Mouse (Mus musculus) embryonic facial prominence, embryonic 15.5 days (tissue): ENCODE measurements around the gene Rpa1. TPM values are rescaled to one million over a fixed set of nuclear protein-coding genes. Genes with fewer than 3 reads are reported as not detected.
"Not testable (repeated sequence)": the region's sequence is repeated elsewhere in the genome, so short reads cannot be mapped to it uniquely, and the experiment has no call there.

Source experiments
- ATAC-seq: fragments of 200-750 bp; cut with Nextera tagmentation; 2 replicates; pipeline ENCODE4 v1.8.0; 2017; ENCODE audit warnings: low read depth, moderate TSS enrichment; ENCODE audit not compliant: insufficient number of reproducible peaks, low FRiP score, low TSS enrichment
- H3K27ac ChIP-seq: fragments of 300-500 bp; sonication (generic); replicated peaks from 2 replicates; pipeline ENCODE4 v1.5.1; 2015; ENCODE audit warnings: mild to moderate bottlenecking, inconsistent platforms
- H3K27me3 ChIP-seq: fragments of 300-500 bp; sonication (generic); 2 replicates; pipeline ENCODE4 v1.6.1; 2015; ENCODE audit warnings: inconsistent platforms
- H3K36me3 ChIP-seq: fragments of 300-500 bp; sonication (generic); 2 replicates; pipeline ENCODE4 v1.6.1; 2015; ENCODE audit warnings: mild to moderate bottlenecking, inconsistent platforms
- H3K4me1 ChIP-seq: fragments of 300-500 bp; sonication (generic); 2 replicates; pipeline ENCODE4 v1.6.1; 2015; ENCODE audit warnings: inconsistent platforms
- H3K4me2 ChIP-seq: fragments of 300-500 bp; sonication (generic); replicated peaks from 2 replicates; pipeline ENCODE4 v1.6.1; 2015; ENCODE audit warnings: mild to moderate bottlenecking, inconsistent platforms
- H3K4me3 ChIP-seq: fragments of 300-500 bp; sonication (generic); replicated peaks from 2 replicates; pipeline ENCODE4 v1.5.1; 2015; ENCODE audit warnings: mild to moderate bottlenecking, inconsistent platforms
- H3K9ac ChIP-seq: fragments of 300-500 bp; sonication (generic); 2 replicates; pipeline ENCODE4 v1.6.1; 2015; ENCODE audit warnings: inconsistent platforms
- H3K9me3 ChIP-seq: fragments of 300-500 bp; sonication (generic); replicated peaks from 2 replicates; pipeline ENCODE4 v1.6.1; 2016; ENCODE audit warnings: inconsistent platforms
- WGBS: fragments of 180-500 bp; shearing (Covaris S2); methylation state at CpG from one replicate; pipeline ENCODE4 v1.1.7; 2015; 5-methylcytosine and 5-hydroxymethylcytosine counted together
- polyA plus RNA-seq: library from polyadenylated mRNA; unstranded; fragments of >200 nt; fragmentation: Nextera tagmentation; extraction: Ambion mirVana; gene quantifications from 2 replicates; pipeline ENCODE4 v1.2.1, GENCODE M21; 2015

Gene Rpa1
- polyA plus RNA-seq, 1 experiment from 2014 or later, result 96.4 TPM

DNA sequence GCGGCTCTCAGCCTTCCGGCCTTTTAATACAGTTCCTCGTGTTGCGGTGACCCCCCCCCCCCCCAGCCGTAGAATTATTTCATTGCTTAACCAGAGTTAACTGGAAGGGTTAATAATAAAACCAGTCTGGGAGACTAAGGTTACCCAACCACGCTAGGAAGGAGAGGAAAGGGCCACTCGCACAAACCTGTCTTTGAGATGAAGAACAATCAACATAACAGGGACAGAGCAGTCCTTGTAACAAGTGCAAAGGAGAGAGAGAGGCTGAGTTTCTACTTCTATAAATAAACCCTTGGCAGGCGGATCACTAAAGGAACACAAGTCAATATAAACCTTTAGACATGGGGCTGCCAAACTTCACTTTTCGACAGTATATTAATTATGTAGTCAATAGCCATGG lies 50.5 kb downstream of the Rpa1 start:
- ATAC-seq, result no peak
- Histone ChIP-seq H3K4me2 (no peak overlapping the region), H3K9ac (no peak overlapping the region), H3K27ac (no peak overlapping the region), H3K4me1 (peaks cover 10% of the 10 kb centered on the region; the same call in 1 of the 2 replicates), H3K4me3 (no peak overlapping the region), H3K9me3 (no peaks in the 10 kb centered on the region), H3K27me3 (peaks cover 14% of the 10 kb centered on the region), H3K36me3 (peaks cover 30% of the 10 kb centered on the region)
- WGBS, result 75% methylated on average over 9 of the region's 9 CpGs

DNA sequence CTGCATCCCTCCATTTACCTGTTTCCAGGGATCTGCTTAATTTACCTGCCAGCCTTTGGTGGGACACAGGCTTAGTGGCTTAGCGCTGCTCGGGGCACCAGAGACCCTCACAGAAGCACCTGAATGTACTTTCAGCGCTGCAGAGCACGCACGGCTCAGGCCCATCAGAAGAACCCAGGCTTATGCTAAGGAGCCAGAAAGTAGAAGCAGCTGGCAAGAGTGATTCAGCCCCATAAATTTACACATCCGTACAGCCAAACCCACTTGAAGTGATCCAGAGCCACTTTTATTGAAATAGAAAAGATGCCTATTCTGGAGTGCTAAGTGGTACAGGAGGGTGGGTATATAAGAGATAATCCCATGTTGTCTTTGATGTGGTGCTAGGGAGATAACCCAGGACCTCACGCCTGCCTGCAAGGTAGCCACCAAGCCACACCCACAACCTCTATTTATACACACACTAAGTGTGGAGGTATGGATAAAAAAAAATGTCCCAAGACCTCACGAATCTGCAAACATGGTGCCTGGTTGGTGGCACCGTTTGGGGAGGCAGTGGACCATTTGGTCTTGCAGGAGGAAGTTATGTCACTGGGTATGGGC lies 51.6 kb downstream of the Rpa1 start:
- Histone ChIP-seq H3K4me3 (no peak overlapping the region), H3K36me3 (peaks cover 19% of the 10 kb centered on the region), H3K4me1 (peaks cover 20% of the 10 kb centered on the region), H3K9me3 (no peaks in the 10 kb centered on the region), H3K27ac (no peak overlapping the region), H3K4me2 (no peak overlapping the region), H3K9ac (no peak overlapping the region), H3K27me3 (peaks cover 19% of the 10 kb centered on the region)
- no peak for ATAC-seq
- 76% methylated on average over 9 of the region's 9 CpGs for WGBS

DNA sequence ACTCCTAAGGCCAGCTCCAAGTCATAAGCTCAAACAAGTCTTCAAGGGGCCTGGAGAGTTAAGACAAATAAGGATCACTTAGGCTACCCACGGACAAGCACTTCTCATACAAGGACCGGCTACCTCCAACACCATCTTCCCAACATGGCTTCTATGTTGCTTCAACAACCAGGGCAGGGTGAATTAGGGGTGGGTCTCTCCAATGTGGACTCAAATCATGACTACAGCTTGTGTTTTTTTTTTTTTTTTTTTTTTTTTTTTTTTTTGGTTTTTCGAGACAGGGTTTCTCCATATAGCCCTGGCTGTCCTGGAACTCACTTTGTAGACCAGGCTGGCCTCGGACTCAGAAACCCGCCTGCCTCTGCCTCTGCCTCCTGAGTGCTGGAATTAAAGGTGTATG lies 52.6 kb downstream of the Rpa1 start:
- H3K4me2 ChIP-seq, H3K36me3 ChIP-seq, ATAC-seq, H3K27ac ChIP-seq, H3K9me3 ChIP-seq, H3K4me3 ChIP-seq, H3K9ac ChIP-seq: not testable (repeated sequence)
- Histone ChIP-seq H3K4me1 (peaks cover 27% of the 10 kb centered on the region), H3K27me3 (peaks cover 19% of the 10 kb centered on the region)
- 87% methylated on average over 5 of the region's 5 CpGs for WGBS

DNA sequence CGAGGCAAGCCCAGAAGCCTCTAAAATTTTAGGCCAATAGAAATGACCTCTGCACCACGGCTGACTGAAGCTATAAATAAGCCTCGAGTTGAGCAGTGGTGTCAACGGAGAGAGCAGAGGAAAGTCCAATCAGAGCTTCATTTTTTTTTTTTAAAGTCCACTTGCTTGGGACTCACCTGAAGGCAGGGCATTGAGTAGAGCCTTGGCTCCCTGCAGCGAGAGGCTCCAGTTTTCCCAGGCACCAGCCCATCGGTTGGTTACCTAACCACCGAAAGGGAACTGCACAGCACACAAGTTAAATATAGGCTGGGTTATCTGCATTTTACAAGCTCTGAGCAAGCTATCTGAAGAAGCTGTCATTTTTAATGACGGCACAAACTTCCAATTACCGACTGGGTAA lies 53.3 kb downstream of the Rpa1 start:
- peaks cover 5% of the 10 kb centered on the region for H3K36me3 ChIP-seq
- no peaks in the 10 kb centered on the region for H3K9me3 ChIP-seq
- H3K4me1 ChIP-seq, result peaks cover 29% of the 10 kb centered on the region
- H3K4me2 ChIP-seq, result no peak overlapping the region
- H3K4me3 ChIP-seq, result no peak overlapping the region
- H3K27me3 ChIP-seq, result peaks cover 19% of the 10 kb centered on the region
- H3K27ac ChIP-seq, result no peak overlapping the region
- no peak for ATAC-seq
- WGBS, result 62% methylated on average over 9 of the region's 9 CpGs
- H3K9ac ChIP-seq, result no peak overlapping the region

DNA sequence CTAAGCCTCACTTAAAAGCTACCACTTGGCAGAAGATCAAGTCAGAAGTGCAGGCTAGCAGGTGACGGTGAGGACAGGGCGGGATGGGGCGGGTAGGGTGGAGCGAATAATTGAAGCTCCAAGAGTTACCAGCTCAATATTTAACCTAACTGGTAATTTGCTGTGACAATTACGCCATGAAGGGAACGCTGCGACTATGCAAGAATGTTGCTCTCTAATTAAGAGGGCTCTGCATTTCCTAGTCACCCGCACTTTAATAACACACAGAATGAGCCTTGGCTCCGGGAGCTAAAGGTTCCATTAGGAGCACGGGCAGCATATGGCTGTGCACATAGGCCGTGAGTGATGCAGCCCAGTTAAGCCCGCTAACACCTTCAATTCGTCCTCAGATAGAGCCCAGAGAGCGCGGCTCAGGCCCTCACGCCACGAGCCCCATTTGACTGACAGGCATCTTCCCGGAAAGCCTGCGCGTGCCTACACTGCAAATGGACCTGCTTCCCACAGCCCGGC lies 54.2 kb downstream of the Rpa1 start:
- Histone ChIP-seq H3K4me1 (peaks cover 39% of the 10 kb centered on the region), H3K4me3 (no peak overlapping the region), H3K9me3 (no peaks in the 10 kb centered on the region), H3K4me2 (no peak overlapping the region), H3K36me3 (no peaks in the 10 kb centered on the region), H3K9ac (no peak overlapping the region), H3K27ac (no peak overlapping the region), H3K27me3 (peaks cover 19% of the 10 kb centered on the region)
- no peak for ATAC-seq
- 42% methylated on average over 21 of the region's 21 CpGs for WGBS

DNA sequence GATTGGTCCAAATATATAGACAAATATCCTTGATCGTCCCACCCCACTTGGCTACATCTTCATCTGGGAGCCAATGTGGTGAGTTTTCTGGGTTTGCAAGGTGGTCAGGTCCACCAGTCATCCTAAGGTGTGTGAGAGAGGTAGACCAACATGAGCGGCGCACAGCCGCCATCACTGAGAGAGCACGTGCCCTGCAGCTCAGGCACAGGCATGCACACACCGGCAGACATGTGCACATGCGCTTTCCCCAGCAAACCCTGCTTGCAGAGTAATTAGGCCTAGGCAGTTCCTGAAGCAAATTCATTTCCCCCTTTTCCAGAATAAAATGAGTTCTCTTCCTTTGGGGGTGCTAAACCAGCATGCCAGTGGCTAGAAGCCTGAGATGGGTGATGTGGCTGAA lies 55.8 kb downstream of the Rpa1 start:
- Histone ChIP-seq H3K27me3 (peaks cover 19% of the 10 kb centered on the region), H3K4me1 (peaks cover 39% of the 10 kb centered on the region), H3K36me3 (no peaks in the 10 kb centered on the region), H3K9ac (no peak overlapping the region), H3K9me3 (no peaks in the 10 kb centered on the region), H3K4me2 (no peak overlapping the region), H3K4me3 (no peak overlapping the region), H3K27ac (no peak overlapping the region)
- ATAC-seq, result no peak
- WGBS, result 63% methylated on average over 7 of the region's 7 CpGs

DNA sequence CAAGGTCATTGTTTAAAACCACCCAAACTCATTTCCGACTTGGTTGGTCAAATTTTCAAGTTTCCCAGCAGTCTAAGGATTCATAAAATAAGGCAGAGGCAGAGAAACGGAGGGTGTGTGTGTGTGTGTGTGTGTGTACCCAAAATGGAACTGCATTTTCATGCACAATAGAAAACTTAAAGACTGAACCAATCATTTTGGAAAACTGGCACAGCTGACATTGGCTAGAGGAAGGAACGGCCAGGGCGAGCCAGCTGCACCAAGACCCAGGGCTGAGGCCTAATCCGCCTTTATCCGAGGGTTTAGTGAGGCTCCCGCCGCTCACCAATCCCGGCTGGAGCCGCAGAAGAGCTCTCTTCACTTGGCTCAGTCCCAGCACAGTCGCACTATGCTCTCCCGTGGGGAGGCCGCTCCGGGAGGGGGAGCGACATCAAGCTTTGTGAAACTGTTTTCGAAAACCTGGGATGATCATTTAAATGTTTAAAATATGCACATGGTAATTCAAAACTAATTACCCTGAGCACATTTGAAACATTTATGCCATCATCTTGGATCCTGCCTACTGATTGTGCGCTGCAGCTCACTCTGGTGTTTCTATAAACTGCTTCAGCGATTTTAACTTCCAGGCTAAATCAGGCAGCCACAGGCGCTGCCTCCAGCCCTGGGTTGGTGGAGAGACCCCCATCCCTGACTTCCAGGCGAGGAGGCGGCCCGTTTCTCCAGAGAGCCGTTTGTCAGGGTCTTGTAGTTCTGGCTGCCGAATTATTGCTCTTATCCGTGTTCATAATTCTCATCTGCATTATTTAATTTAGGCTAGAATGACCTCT lies 56.5 kb downstream of the Rpa1 start:
- WGBS, result 15% methylated on average over 25 of the region's 25 CpGs
- no peaks in the 10 kb centered on the region for H3K9me3 ChIP-seq
- peak overlapping the region; percentile 31 for H3K4me2 ChIP-seq
- peak overlapping the region; percentile 44; the same call in 1 of the 2 replicates for H3K27ac ChIP-seq
- ATAC-seq, result no peak
- peaks cover 39% of the 10 kb centered on the region for H3K4me1 ChIP-seq
- no peaks in the 10 kb centered on the region for H3K36me3 ChIP-seq
- peak overlapping the region; percentile 6 for H3K4me3 ChIP-seq
- peaks cover 19% of the 10 kb centered on the region for H3K27me3 ChIP-seq
- H3K9ac ChIP-seq, result no peak overlapping the region

DNA sequence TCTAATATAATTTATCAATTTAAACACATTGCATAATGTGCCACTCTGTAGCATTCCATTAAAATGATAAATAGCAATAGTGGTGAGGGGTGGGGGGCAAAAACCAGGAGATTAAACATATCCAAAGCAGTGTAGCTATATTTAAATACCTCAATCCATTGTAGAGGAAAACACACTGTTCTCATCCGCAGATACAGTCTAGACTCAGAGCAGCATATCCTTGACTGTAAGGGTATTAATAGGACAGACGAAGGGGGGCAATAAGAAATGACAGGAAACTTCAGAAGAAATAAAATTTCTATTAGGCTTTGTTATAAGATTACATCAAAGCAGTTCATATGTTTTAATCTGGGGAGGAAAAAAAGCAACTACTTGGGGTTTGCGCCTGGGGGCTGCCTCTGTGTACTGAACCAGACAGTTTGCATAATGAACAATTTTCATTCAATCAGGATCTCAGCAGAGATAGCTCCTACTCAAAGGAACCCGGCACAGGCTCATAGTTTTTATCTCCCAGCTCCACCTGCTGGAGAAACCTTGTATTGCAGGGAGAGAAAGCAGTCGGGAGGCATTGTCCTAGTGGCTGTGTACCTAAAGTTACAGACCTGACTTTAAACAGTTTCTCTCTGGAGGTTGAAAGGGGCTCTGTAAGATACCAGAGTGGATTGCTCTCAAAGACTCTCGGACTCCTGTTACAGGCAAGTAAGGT lies 57.4 kb downstream of the Rpa1 start:
- WGBS, result 11% methylated on average over 6 of the region's 6 CpGs
- H3K4me3 ChIP-seq, result peak overlapping the region; percentile 6
- peak; percentile 35; the same call in 1 of the 2 replicates for ATAC-seq
- no peaks in the 10 kb centered on the region for H3K9me3 ChIP-seq
- peaks cover 39% of the 10 kb centered on the region for H3K4me1 ChIP-seq
- peak overlapping the region; percentile 31 for H3K4me2 ChIP-seq
- H3K27ac ChIP-seq, result peak overlapping the region; percentile 44; the same call in 1 of the 2 replicates
- peaks cover 19% of the 10 kb centered on the region for H3K27me3 ChIP-seq
- H3K9ac ChIP-seq, result no peak overlapping the region
- no peaks in the 10 kb centered on the region for H3K36me3 ChIP-seq

DNA sequence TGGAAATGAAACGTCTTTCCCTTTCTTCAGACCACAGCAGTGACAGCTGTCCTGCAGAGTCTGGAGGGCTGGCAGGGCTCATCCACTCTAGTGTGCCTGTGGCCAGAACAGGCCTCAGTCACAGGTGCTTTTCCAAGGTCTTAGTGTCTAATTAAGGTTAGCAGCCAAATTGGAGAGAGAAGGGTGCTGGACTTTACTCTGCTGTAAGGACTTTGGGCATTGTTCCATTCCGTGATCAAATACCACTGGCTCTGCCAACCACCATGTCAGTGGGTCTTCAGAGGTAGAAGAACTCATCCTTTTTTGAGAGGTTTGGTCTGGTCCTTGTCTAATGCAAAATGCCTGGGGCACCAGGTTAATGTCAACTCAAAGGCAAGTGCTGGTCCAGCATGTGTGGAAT lies 59.0 kb downstream of the Rpa1 start:
- 59% methylated on average over 2 of the region's 2 CpGs for WGBS

DNA sequence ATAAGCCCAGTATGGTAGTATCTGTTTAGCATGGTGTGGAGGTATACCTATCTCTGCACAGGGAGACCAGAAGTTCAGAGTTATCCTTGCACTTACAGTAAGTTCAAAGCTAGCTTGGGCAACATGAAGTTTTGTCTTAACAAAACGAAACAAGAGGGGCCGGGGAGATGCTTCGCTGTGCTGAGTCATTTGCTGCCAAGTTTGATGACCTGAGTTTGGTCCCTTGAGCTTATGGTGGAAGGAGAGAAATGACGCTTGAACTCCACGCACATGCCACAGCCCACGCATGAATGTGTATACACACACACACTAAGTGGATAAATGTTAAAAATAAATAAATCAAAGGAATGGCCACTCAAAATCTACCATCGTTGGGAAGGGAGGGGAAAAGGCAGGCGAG lies 59.6 kb downstream of the Rpa1 start:
- Histone ChIP-seq H3K27ac (no peak overlapping the region), H3K9ac (no peak overlapping the region), H3K4me3 (no peak overlapping the region), H3K36me3 (no peaks in the 10 kb centered on the region), H3K9me3 (no peaks in the 10 kb centered on the region), H3K27me3 (peaks cover 15% of the 10 kb centered on the region), H3K4me1 (peaks cover 33% of the 10 kb centered on the region), H3K4me2 (no peak overlapping the region)
- WGBS, result 85% methylated on average over 8 of the region's 8 CpGs
- ATAC-seq, result no peak

More for the DNA sequence above, 59.0 kb downstream of the Rpa1 start:
- ATAC-seq, result no peak
- H3K27me3 ChIP-seq, result peaks cover 17% of the 10 kb centered on the region
- no peak overlapping the region for H3K9ac ChIP-seq
- no peak overlapping the region for H3K4me2 ChIP-seq
- no peaks in the 10 kb centered on the region for H3K9me3 ChIP-seq
- no peak overlapping the region for H3K4me3 ChIP-seq
- peaks cover 36% of the 10 kb centered on the region for H3K4me1 ChIP-seq
- H3K36me3 ChIP-seq, result no peaks in the 10 kb centered on the region
- H3K27ac ChIP-seq, result peak overlapping the region; percentile 44; the same call in 1 of the 2 replicates

DNA sequence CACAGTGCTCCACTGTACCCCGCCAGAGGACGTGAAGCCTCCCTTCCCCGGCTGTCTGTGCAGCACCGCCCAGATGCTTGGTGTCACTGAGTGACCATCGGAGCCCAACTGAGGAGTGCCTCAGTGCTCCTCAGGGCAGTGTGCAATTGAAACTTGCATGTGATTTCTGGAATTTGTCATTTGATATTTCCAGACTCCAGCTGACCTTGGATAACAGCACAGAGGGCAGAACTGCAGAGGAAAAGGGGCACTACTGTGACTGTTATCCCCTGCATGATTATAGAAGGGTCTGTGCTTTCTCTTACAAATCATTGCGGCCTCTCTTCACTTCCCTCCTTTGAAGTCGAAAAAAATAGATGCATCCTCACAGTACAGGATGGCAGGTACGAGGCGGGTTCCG lies 60.2 kb downstream of the Rpa1 start:
- Histone ChIP-seq H3K27me3 (peaks cover 15% of the 10 kb centered on the region), H3K9ac (no peak overlapping the region), H3K4me3 (no peak overlapping the region), H3K36me3 (no peaks in the 10 kb centered on the region), H3K4me2 (no peak overlapping the region), H3K9me3 (no peaks in the 10 kb centered on the region), H3K27ac (no peak overlapping the region), H3K4me1 (peaks cover 29% of the 10 kb centered on the region)
- ATAC-seq, result no peak
- WGBS, result 63% methylated on average over 10 of the region's 10 CpGs
